Mouse (Mus musculus) kidney, postnatal 0 days (tissue): Measurements from ENCODE around the gene Polrmt. TPM values are rescaled to one million over a fixed set of nuclear protein-coding genes. Genes with fewer than 3 reads are reported as not detected.

Source experiments
- ATAC-seq: fragments of 200-750 bp; cut with Nextera tagmentation; replicated peaks from 2 replicates; pipeline ENCODE4 v1.8.0; 2017; ENCODE audit warnings: low read depth, moderate number of reproducible peaks, moderate TSS enrichment, moderate library complexity; ENCODE audit not compliant: low FRiP score
- DNase-seq: peaks from one replicate; pipeline ENCODE4 v3.0.0-alpha.2; 2016; ENCODE audit warnings: low spot score
- H3K27ac ChIP-seq: fragments of 300-500 bp; sonication (generic); 2 replicates; pipeline ENCODE4 v1.5.1; 2014; ENCODE audit warnings: mild to moderate bottlenecking
- H3K27me3 ChIP-seq: fragments of 300-500 bp; sonication (generic); 2 replicates; pipeline ENCODE4 v1.6.1; 2014; ENCODE audit warnings: low read length, mixed read lengths; ENCODE audit not compliant: insufficient read depth
- H3K36me3 ChIP-seq: fragments of 300-500 bp; sonication (generic); 2 replicates; pipeline ENCODE4 v1.6.1; 2014; ENCODE audit warnings: low read length, mixed read lengths; ENCODE audit not compliant: insufficient read depth
- H3K4me1 ChIP-seq: fragments of 300-500 bp; sonication (generic); replicated peaks from 2 replicates; pipeline ENCODE4 v1.6.1; 2014; ENCODE audit warnings: antibody characterized with exemption, low read length, mixed read lengths; ENCODE audit not compliant: insufficient read depth
- H3K4me2 ChIP-seq: fragments of 300-500 bp; sonication (generic); 2 replicates; pipeline ENCODE4 v1.6.1; 2014; ENCODE audit warnings: mild to moderate bottlenecking, low read length, moderate library complexity, mixed read lengths
- H3K4me3 ChIP-seq: fragments of 300-500 bp; sonication (generic); replicated peaks from 2 replicates; pipeline ENCODE4 v1.5.1; 2014; ENCODE audit warnings: low read depth, low read length
- H3K9ac ChIP-seq: fragments of 300-500 bp; sonication (generic); 2 replicates; pipeline ENCODE4 v1.6.1; 2014; ENCODE audit warnings: low read depth, low read length
- H3K9me3 ChIP-seq: fragments of 300-500 bp; sonication (generic); replicated peaks from 2 replicates; pipeline ENCODE4 v1.6.1; 2016; ENCODE audit warnings: low read length, inconsistent platforms, mixed read lengths
- CTCF ChIP-seq: IDR thresholded peaks from 2 replicates; pipeline ENCODE4 v1.5.1; 2016; ENCODE audit warnings: antibody characterized with exemption, low read depth, mild to moderate bottlenecking, moderate library complexity
- WGBS: fragments of 180-500 bp; shearing (Covaris S2); extraction: QIAGEN DNeasy Blood & Tissue Kit; methylation state at CpG from one replicate; pipeline ENCODE4 v1.1.7; 2014; 5-methylcytosine and 5-hydroxymethylcytosine counted together
- polyA plus RNA-seq: library from polyadenylated mRNA; unstranded; fragments of >200 nt; fragmentation: Nextera tagmentation; extraction: Ambion mirVana; gene quantifications from 2 replicates; pipeline ENCODE4 v1.2.1, GENCODE M21; 2015

The Polrmt gene
- polyA plus RNA-seq, 1 experiment from 2014 or later, result 38.5 TPM

GRCm38 (mm10) chr10:79693580-79694378 is 52.6 kb downstream of the Polrmt start:
- H3K9ac ChIP-seq, result no peak overlapping the region
- no peak overlapping the region for H3K27ac ChIP-seq
- no peak for DNase-seq
- H3K4me1 ChIP-seq, result peaks cover 6% of the 10 kb centered on the region; the same call in 1 of the 2 replicates
- WGBS, result 71% methylated on average over 12 of the region's 12 CpGs
- no peaks in the 10 kb centered on the region for H3K27me3 ChIP-seq
- no peak for TF ChIP-seq CTCF
- H3K36me3 ChIP-seq, result 0 out of 2 replicates have a peak, but pooled peaks cover 7% of the 10 kb centered on the region
- ATAC-seq, result no peak
- H3K9me3 ChIP-seq, result no peaks in the 10 kb centered on the region
- H3K4me3 ChIP-seq, result no peak overlapping the region
- H3K4me2 ChIP-seq, result no peak overlapping the region

GRCm38 (mm10) chr10:79691986-79692548 is 54.3 kb downstream of the Polrmt start:
- ATAC-seq (no peak), DNase-seq (no peak)
- no peaks in the 10 kb centered on the region for H3K9me3 ChIP-seq
- no peak overlapping the region for H3K27ac ChIP-seq
- no peak overlapping the region for H3K4me2 ChIP-seq
- peaks cover 21% of the 10 kb centered on the region for H3K36me3 ChIP-seq
- no peaks in the 10 kb centered on the region for H3K27me3 ChIP-seq
- peaks cover 4% of the 10 kb centered on the region; the same call in 1 of the 2 replicates for H3K4me1 ChIP-seq
- WGBS, result 98% methylated on average over 2 of the region's 2 CpGs
- no peak overlapping the region for H3K4me3 ChIP-seq
- no peak overlapping the region for H3K9ac ChIP-seq
- peak; percentile 41; the same call in 1 of the 2 replicates for TF ChIP-seq CTCF

DNA sequence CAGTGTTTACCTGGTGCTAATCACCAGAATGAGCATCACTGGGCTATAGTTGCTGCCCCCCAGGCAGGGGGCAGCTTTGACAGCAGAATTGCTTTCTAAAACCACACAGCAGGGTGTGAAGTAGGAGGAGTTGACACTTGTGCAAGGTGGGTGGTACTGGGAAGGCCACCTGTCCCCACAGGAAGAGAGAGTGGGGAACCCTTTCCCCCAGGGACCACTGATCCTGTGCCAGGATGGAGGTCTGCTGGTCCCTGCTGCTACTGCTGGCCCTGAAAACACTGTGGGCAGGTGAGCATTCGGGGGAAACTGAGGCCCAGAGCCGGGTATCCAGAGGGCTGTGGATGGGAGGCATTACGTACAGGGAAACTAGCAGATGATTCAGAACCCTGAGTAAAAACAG is 57.2 kb downstream of the Polrmt start:
- peaks cover 47% of the 10 kb centered on the region for H3K36me3 ChIP-seq

DNA sequence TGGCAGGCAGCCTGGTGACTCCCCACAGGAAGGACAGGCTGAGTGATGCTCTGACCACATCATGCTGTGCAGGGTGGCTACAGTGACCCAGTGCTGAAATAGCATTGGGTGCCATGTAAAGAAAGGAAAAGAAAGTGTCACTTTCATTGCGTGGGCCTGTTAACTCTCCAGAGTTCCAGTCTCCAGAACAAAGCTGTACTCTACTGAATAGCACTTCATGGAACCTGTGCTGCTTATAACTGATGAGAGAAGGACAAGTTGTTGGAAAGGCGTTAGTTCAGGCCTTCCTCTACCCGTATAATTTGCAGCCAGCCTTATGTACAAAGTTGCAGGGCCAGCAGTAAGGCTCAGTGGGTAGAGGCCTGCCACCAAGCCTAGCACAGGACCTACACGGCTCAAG is 57.7 kb downstream of the Polrmt start, which contains the start of gene Gzmm:
Gene Gzmm (plus strand): TSS at position 301 of the 400 bp plus-strand sequence.
- WGBS, result 76% methylated on average over 4 of the region's 4 CpGs
- DNase-seq (no peak), ATAC-seq (no peak)
- Histone ChIP-seq H3K36me3 (peaks cover 47% of the 10 kb centered on the region), H3K4me3 (no peak within 1 kb of the TSS), H3K4me1 (no peaks in the 10 kb centered on the region; the same call in 1 of the 2 replicates), H3K4me2 (no peak within 1 kb of the TSS), H3K27me3 (no peaks in the 10 kb centered on the region), H3K27ac (no peak within 1 kb of the TSS), H3K9me3 (no peaks in the 10 kb centered on the region), H3K9ac (no peak within 1 kb of the TSS)
- no peak for TF ChIP-seq CTCF

More for the DNA sequence above, 57.2 kb downstream of the Polrmt start:
- no peak overlapping the region for H3K27ac ChIP-seq
- no peak overlapping the region for H3K9ac ChIP-seq
- H3K4me2 ChIP-seq, result no peak overlapping the region
- 91% methylated on average over 3 of the region's 3 CpGs for WGBS
- no peaks in the 10 kb centered on the region for H3K27me3 ChIP-seq
- H3K4me3 ChIP-seq, result no peak overlapping the region
- ATAC-seq (no peak), DNase-seq (no peak)
- H3K9me3 ChIP-seq, result no peaks in the 10 kb centered on the region
- no peaks in the 10 kb centered on the region; the same call in 1 of the 2 replicates for H3K4me1 ChIP-seq
- TF ChIP-seq CTCF, result no peak

- H3K36me3 ChIP-seq, result peaks cover 47% of the 10 kb centered on the region
- no peaks in the 10 kb centered on the region for H3K27me3 ChIP-seq
- no peaks in the 10 kb centered on the region; the same call in 1 of the 2 replicates for H3K4me1 ChIP-seq
- no peaks in the 10 kb centered on the region for H3K9me3 ChIP-seq
- 93% methylated on average over 6 of the region's 6 CpGs for WGBS
- DNase-seq (no peak), ATAC-seq (no peak)
- TF ChIP-seq CTCF, result no peak
- no peak overlapping the region for H3K9ac ChIP-seq
- no peak overlapping the region for H3K4me3 ChIP-seq
- H3K27ac ChIP-seq, result no peak overlapping the region
- H3K4me2 ChIP-seq, result no peak overlapping the region
Measured at GRCm38 (mm10) chr10:79687513-79687912, 58.9 kb downstream of the Polrmt start.

DNA sequence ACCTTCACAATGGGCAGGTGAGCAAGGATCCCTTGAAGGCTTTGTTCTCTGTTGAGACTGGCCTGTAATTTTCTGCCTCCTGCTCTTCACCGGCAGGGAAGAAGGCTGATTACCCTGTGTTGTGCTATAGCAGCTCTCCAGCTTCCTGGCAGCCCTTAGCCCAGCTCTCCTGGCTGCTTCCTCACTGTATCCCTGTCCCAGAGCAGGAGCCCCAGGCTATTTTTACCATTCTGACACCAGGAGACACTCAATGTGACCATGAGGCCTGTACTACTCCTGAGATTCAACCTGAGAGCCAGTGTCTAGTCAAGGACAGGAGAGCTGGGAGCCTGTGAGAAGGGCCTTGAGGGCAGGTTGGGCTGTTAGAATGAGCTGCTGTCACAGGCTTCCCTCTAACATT is 59.7 kb downstream of the Polrmt start:
- Histone ChIP-seq H3K4me3 (no peak overlapping the region), H3K27me3 (no peaks in the 10 kb centered on the region), H3K9ac (no peak overlapping the region), H3K4me2 (no peak overlapping the region), H3K36me3 (peaks cover 47% of the 10 kb centered on the region), H3K27ac (no peak overlapping the region), H3K4me1 (no peaks in the 10 kb centered on the region; the same call in 1 of the 2 replicates), H3K9me3 (no peaks in the 10 kb centered on the region)
- WGBS, result 94% methylated on average over 1 of the region's 1 CpGs
- TF ChIP-seq CTCF, result no peak
- no peak for DNase-seq
- ATAC-seq, result no peak
